Mouse (Mus musculus): ENCODE measurements at regions not wholly inside any gene's neighbourhood (a gene's known extent, or its start where the extent isn't known, plus 50 kb on each side); places are given as distances from the start of the nearest gene placed in this dataset.

- no peak for TF ChIP-seq POLR2AphosphoS2 (IDR thresholded peaks at IDR 0.05; ENCODE audit: low read depth, low read length)
- no peak for TF ChIP-seq JUN (IDR thresholded peaks at IDR 0.05; ENCODE audit: insufficient read depth, low read depth, low read length)
- TF ChIP-seq EP300 (IDR thresholded peaks at IDR 0.05; ENCODE audit: low read length), result no peak
- TF ChIP-seq CTCF (conservative IDR thresholded peaks at IDR 0.05 in 1 of 2, IDR thresholded peaks at IDR 0.05 in 1 of 2; ENCODE audit: low read depth in 2 of 2, low read length in 2 of 2), result no peak
- TF ChIP-seq MYC (IDR thresholded peaks at IDR 0.05; ENCODE audit: low read depth, low read length), result no peak
- TF ChIP-seq MAZ (IDR thresholded peaks at IDR 0.05; ENCODE audit: low read depth, low read length), result no peak
- no peak for TF ChIP-seq POLR2A (IDR thresholded peaks at IDR 0.05; ENCODE audit: low read depth, low read length)
- TF ChIP-seq USF1 (IDR thresholded peaks at IDR 0.05; ENCODE audit: low read depth, low read length), result no peak
- no peak for TF ChIP-seq ZC3H11A (IDR thresholded peaks at IDR 0.05; ENCODE audit: low read depth, low read length)
- TF ChIP-seq BHLHE40 (IDR thresholded peaks at IDR 0.05; ENCODE audit: low read depth, low read length), result no peak
Measured at GRCm38 (mm10) chr6:143515137-143515536, 348.1 kb downstream of the Etnk1 start.

All from CH12.LX (cell line).